Mouse (Mus musculus): ENCODE measurements at regions not wholly inside any gene's neighbourhood (a gene's known extent, or its start where the extent isn't known, plus 50 kb on each side); places are given as distances from the start of the nearest gene placed in this dataset.

DNA sequence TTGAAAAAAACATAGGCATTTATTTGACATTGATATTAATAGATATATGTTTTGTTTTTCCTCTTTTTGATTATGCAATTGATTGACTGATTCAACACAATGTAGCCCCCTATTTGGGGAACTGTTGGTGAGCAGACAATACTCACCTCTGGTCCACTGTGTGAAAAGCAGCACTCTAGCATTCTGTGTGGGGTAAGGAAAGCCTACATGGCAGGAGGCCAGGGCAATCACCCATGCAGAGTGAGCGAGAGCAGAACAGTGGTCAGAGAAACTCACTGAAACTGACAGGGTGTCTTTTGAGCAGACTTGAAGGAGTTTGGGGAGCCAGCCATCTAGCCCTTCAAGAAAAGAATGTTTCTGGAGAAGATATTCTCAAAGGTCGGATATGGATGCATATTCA is 73.2 kb upstream of the Azi2 start:
- DNase-seq: no peak

- peak; percentile 28 for DNase-seq
Measured at GRCm38 (mm10) chr9:117966326-117966989, 73.8 kb upstream of the Azi2 start.

GRCm38 (mm10) chr9:117962088-117963030 is 77.9 kb upstream of the Azi2 start:
- DNase-seq: no peak

- no peak for DNase-seq
Measured at GRCm38 (mm10) chr9:117959845-117960244, 80.5 kb upstream of the Azi2 start.

GRCm38 (mm10) chr9:117957195-117957594 is 83.1 kb upstream of the Azi2 start:
- DNase-seq: no peak

DNA sequence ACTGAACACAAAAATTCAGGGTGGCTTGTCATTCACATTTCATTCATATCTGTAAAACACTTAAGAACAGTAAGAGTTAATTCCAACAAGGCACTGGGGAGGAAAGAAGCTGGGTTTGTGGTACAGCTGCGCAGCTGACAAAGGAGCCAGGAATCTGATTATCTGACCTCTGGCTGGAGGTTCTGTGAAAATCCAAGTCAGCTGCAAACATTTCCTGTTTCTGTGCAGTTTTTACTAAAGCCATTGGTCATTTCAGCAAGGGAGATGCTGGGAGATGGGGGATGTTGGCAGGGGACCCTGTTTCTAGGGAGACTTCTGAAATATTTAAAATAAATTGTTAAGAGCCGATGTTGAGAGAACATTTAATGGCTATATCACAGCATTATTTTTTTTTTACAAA is 83.6 kb upstream of the Azi2 start:
- DNase-seq: peak; percentile 9

DNA sequence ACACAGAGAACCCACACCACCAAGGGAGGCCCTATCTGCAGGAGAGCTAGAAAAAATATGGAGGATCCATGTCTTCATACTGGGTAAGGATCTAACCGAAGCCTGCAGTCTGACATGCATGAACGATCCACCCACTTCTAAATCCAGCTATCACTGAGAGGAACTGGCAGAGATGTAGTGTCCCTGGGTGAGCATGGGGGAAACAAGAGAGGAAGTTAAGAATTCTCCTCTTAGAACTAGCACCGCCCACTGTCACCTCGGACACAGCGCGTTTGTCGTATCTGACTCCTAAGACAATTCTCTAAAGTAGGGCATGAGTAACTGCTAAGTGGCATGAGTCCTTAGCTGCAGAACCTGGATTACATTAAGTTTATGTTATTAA is 112.8 kb upstream of the Azi2 start:
- DNase-seq: no peak

- no peak for DNase-seq
Measured at GRCm38 (mm10) chr9:117926700-117927465, 113.4 kb upstream of the Azi2 start.

DNA sequence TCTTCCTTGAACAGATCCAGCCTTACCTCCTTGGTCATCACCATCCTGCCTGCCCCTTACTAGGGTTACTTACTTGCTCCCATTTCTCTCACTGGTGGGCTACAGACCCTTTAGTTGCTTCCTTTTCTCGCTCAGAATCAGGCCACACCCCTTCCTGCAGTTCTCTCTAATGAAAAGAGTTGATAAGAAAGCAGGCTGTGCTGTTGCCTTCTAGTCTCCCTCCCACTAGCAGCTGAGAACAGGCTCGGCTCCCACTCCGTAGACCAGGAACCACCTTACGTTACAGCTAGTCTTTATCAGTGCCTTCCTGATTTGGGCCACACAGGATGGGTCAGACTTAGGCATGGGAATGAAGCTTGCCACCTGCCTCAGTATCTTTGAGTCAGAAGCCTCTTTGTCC is 117.3 kb upstream of the Azi2 start:
- DNase-seq: no peak

DNA sequence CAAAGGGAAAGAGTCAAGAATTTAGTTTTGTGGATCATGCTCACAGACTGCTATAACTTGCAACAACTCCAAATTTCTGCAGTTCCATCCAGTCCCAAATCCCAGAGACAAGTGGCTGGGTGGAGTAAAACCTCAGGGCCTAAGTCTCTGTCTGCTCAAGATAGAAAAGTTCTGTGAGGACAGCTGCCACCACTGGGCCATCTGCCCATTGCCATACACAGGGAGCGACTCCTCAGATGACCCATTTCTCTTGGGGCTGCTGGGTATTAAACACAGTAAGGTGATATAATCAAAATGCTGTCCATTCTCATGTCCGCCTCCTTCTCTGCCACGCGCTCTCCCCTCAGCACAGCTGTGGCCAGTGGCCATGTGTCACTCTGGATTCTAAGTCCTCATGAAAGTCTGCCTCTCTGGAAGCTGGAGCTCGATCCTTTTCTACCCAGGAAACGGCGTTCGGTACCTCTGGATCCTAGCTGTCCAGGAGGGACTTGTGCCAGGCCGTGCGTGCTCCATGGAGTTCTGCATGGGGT is 132.3 kb upstream of the Azi2 start:
- no peak for DNase-seq

- no peak for DNase-seq
Measured at GRCm38 (mm10) chr9:117905045-117905747, 135.1 kb upstream of the Azi2 start.

DNA sequence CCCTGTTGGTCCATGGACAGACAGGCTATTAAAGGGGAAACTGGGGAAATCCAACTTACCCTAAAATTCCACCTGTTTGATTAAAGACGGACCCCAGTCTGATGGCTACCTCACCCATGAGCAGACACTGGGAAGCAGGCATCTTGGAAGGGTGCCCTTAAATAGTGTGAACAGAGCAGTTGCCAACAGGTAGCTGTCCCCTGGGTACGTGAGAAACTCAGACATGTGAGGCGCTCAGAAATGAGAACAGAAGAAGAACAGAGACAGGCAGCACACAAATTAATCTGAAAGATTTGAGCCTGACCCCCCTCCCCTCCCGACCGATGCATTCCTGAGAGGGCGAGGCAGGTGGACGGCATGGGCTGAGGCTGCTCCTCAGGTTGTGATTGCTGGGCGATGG is 135.7 kb upstream of the Azi2 start:
- DNase-seq: no peak

DNA sequence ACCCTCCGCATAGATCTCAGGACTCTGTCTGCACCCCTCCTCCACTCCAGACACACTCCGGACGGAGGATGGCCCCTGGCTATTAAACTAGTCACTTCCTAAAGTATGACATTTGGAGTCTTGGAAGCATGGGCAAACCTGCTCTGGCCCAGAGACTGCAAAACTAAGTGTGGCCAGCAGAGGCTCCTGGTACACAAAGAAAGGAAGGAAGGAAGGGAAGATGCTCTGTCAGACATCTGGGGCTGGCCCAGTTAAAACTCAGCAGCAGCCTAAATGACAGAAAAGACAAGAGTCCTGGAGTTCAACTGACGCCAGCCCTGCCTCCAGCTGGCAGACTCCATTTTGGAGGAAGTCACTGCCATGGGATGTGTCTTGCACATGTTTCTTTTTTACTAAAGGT is 137.3 kb upstream of the Azi2 start:
- peak; percentile 56 for DNase-seq

DNA sequence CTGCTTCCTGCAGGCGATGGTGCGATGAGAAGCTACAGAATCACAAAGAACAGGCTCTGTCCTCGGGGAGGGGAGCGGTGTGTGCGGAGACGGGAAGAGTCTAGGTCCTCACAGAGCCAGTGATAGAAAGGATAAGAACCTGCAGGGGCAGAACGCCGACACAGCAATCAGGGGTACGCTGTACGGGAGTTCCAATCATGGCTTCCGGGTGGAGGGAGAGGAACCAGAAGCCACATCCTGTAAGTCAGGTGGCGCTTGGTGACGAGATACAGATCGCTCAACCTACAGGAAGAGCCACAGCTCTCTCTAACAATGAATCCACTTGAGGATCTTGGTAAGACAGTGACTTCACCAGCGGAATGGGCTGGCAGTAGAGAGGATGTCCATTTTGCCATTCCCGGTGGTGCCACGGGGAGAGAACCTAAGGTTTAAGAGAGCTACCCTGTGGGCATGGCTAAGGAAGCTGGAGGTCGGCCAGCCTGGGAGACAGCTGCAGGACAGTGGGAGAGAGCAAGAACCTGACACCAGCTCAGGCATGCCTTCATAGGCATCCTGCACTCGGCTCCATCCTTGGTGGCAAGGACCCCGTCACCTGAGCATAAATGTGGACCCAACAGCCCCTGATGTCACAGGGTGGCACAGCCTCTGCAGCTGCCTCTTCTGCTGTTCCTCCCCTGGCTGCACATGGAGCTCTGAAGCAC is 137.9 kb upstream of the Azi2 start:
- DNase-seq: no peak

GRCm38 (mm10) chr9:117900631-117901030 is 139.7 kb upstream of the Azi2 start:
- no peak for DNase-seq

DNA sequence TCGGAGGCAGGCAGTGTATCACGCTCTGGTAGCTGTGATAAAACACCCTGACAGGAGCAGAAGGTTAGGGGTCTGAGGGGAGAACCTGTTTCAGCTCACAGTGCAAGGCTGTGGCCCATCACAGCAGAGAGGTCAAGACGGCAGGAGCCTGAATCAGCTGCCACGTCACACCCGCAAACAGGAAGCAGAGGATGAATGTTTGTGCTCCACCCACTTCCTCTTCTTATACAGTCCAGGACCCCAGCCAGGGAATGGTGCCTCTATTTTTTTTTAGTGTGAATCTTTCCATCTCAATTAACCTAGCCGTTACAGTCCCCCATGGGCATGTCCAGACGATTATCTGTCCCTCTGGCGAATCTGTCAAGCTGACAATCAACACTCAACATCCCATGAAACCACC is 143.8 kb upstream of the Azi2 start:
- DNase-seq: no peak

DNA sequence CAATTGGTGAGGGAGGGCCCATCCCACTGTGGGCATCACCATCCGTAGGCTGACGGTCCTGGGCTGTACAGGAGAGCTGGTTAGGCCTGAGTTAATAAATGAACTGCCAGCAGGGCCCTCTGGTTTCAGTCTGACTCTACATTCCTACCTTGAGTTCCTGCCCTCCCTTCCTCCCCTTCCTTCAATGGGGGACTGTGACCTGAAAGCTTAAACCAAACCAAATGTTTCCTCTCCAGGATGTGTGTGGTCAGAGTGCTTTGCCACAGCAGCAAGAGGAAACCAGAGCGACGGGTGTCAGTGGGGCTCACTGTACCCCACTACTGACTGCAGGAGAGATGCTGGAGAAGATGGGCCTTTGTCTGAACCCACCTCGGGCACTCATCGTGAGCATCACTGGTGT is 147.7 kb upstream of the Azi2 start:
- no peak for DNase-seq

DNA sequence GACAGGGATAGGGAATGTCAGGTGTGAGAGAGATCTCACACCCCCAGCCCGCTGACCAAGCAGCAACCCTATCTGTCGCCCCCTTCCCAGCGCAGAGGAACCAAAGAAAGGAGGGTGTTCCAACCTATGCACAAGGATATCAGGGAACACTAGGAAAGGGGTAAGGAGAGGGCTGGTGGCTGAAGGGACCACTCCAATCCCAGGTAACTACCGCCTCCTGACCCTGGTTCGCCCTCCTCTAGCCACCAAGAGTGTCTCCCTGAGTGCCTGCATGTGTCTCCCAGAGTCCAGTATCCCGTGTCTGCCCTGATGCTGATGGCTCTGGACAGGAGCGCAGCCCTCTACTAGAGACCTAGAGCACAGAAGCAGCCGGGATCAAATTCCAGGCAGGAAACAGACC is 167.1 kb upstream of the Azi2 start:
- DNase-seq: no peak

GRCm38 (mm10) chr9:117872387-117873081 is 167.8 kb upstream of the Azi2 start:
- peak; percentile 38 for DNase-seq

DNA sequence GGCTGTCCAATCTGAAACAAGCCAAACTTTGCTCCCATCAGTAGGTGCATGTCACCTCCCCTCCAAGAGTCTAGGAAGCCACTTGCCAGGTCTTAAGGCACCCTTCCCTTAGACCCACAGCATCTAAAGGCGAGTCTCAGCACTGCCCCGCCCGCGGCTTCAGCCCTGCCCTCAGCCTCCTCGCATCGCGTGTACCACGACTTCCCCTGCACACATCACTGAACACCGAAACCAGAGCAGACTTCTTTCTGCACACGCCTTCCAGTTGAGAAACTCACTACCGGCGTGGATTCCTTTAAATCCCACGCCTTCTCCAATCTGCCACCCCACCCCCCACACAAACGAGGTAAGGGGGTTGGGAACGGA is 168.3 kb upstream of the Azi2 start:
- DNase-seq: no peak

GRCm38 (mm10) chr9:117870616-117871015 is 169.7 kb upstream of the Azi2 start:
- no peak for DNase-seq

Data from heart, postnatal 4 days (tissue).